Mouse (Mus musculus) neural tube, embryonic 14.5 days (tissue): ENCODE measurements around the gene Hsp90ab1. TPM values are rescaled to one million over a fixed set of nuclear protein-coding genes. Genes with fewer than 3 reads are reported as not detected.

Experiments
- ATAC-seq: fragments of 200-750 bp; cut with Nextera tagmentation; 2 replicates; pipeline ENCODE4 v1.8.0; 2017; ENCODE audit warnings: low read depth, mild to moderate bottlenecking, moderate TSS enrichment, moderate library complexity
- H3K27ac ChIP-seq: fragments of 300-500 bp; sonication (generic); 2 replicates; pipeline ENCODE4 v1.5.1; 2014; ENCODE audit warnings: low read depth, mild to moderate bottlenecking, control low read depth, low read length, moderate library complexity, mixed read lengths
- H3K27me3 ChIP-seq: fragments of 300-500 bp; sonication (generic); 2 replicates; pipeline ENCODE4 v1.6.1; 2014; ENCODE audit warnings: low read length; ENCODE audit not compliant: control insufficient read depth, insufficient read depth
- H3K36me3 ChIP-seq: fragments of 300-500 bp; sonication (generic); 2 replicates; pipeline ENCODE4 v1.6.1; 2014; ENCODE audit warnings: low read length, mixed read lengths; ENCODE audit not compliant: control insufficient read depth, insufficient read depth
- H3K4me1 ChIP-seq: fragments of 300-500 bp; sonication (generic); 2 replicates; pipeline ENCODE4 v1.6.1; 2014; ENCODE audit warnings: low read length; ENCODE audit not compliant: control insufficient read depth, insufficient read depth
- H3K4me2 ChIP-seq: fragments of 300-500 bp; sonication (generic); 2 replicates; pipeline ENCODE4 v1.6.1; 2014; ENCODE audit warnings: mild to moderate bottlenecking, low read depth, low read length, control low read depth
- H3K4me3 ChIP-seq: fragments of 300-500 bp; sonication (generic); 2 replicates; pipeline ENCODE4 v1.5.1; 2014; ENCODE audit warnings: low read depth, low read length, control low read depth, mixed read lengths
- H3K9ac ChIP-seq: fragments of 300-500 bp; sonication (generic); replicated peaks from 2 replicates; pipeline ENCODE4 v1.6.1; 2014; ENCODE audit warnings: low read depth, mild to moderate bottlenecking, control low read depth, low read length, mixed read lengths
- H3K9me3 ChIP-seq: fragments of 300-500 bp; sonication (generic); 2 replicates; pipeline ENCODE4 v1.6.1; 2016; ENCODE audit warnings: low read length; ENCODE audit not compliant: control insufficient read depth
- WGBS: fragments of 180-500 bp; shearing (Covaris S2); extraction: QIAGEN DNeasy Blood & Tissue Kit; methylation state at CpG from one replicate; pipeline ENCODE4 v1.1.7; 2014; 5-methylcytosine and 5-hydroxymethylcytosine counted together
- polyA plus RNA-seq: library from polyadenylated mRNA; unstranded; fragments of >200 nt; fragmentation: Nextera tagmentation; extraction: Ambion mirVana; gene quantifications from 2 replicates; pipeline ENCODE4 v1.2.1, GENCODE M21; 2014

The Hsp90ab1 gene
- polyA plus RNA-seq, 1 experiment from 2014 or later = 1,278 TPM

DNA sequence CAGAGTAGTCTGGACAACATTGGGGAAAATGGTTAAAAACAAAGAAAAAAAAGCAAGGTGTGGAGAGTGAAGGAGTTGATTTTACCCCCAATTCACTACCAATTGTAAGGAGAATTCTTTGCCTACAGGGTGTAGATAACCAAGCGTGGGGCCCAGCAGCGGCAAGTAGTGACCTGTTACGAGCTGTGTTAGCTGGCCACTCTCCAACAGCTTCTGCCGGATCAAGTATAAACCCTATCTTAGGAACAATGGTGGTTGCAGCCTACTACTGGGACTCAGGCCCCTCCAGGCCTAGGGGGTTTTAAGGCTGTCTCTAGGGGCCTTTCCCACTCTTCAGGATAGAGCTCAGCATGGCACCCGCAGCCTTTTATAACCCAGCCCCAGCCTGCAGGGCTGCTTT lies 5.2 kb upstream of the Hsp90ab1 start:
- Histone ChIP-seq H3K4me2 (no peak overlapping the region), H3K9ac (no peak overlapping the region), H3K4me3 (no peak overlapping the region), H3K36me3 (no peaks in the 10 kb centered on the region), H3K4me1 (peaks cover 10% of the 10 kb centered on the region; the same call in 1 of the 2 replicates), H3K9me3 (no peaks in the 10 kb centered on the region), H3K27ac (no peak overlapping the region), H3K27me3 (no peaks in the 10 kb centered on the region)
- no peak for ATAC-seq
- 63% methylated on average over 5 of the region's 5 CpGs for WGBS

DNA sequence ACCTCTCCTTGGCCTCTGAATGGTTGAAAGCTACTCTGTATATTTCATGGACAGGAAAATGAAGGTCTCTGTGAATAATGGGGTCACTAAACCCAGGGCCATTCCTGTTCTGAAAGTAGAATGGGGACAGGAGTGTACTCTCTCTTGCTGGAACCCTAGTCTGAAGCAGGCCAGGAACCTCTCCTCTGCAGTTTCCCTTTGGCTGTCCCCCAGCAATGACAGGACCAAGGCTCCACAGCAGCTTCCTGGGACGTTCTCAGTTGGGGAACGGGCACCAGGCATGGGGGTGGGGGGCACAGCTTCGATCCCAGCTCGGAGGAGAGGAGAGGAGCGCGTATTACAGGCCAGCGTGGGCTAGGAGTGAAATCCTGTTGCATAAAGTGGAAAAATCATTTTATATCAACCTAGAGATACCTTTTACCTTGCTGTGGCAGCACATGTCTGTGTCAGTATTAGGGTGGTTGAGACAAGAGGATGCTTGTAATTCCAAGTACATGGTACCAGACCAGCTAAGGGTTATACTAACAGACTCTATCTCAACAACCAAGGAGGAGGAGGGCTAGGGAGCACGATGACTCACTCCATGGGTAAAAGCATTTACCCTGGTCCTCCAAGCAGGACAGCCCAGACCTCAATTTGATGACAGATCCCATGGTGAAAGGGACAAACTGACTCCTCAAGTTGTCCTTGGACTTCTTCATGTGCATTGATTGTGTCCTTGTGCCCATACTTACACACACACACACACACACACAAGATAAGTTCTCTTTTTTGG lies 2.2 kb upstream of the Hsp90ab1 start:
- H3K9ac ChIP-seq = peak overlapping the region; percentile 98
- no peak for ATAC-seq
- H3K4me2 ChIP-seq = peak overlapping the region; percentile 92
- WGBS = 87% methylated on average over 8 of the region's 8 CpGs
- peaks cover 20% of the 10 kb centered on the region for H3K4me1 ChIP-seq
- H3K36me3 ChIP-seq = peaks cover 14% of the 10 kb centered on the region
- H3K9me3 ChIP-seq = no peaks in the 10 kb centered on the region
- no peak overlapping the region for H3K4me3 ChIP-seq
- H3K27me3 ChIP-seq = no peaks in the 10 kb centered on the region
- H3K27ac ChIP-seq = peak overlapping the region; percentile 99

DNA sequence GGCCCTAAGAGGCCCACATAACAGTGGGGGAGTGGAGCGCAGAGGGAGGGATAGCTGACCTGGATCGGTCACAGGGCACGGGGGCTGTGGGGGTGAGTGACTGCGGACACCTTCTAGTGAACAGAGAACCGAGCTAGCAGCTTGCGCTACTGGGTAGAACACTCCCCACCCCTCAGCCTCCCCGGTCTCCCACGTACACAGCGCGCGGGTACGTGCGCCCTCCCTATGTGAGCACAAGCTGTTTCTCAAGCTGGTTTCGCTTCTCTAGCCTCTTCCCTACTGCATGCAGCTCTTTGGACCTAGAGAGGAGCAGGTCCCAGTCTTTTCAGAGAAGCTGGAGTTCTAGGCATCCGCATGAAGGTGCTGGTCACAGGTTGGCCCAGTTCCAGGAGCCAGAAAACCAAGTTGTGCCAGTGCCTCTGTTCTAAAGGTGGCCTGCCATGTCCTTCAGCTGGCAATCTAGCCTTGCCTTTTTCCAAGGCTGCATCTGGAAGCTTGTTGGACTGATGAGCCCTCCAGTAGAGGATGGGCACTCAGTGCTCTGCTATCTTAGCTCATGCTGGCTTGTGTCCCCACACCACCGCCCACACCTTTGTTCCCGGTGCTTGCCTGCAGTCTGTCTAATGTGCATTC lies 1.2 kb upstream of the Hsp90ab1 start:
- Histone ChIP-seq H3K36me3 (peaks cover 25% of the 10 kb centered on the region), H3K27me3 (no peaks in the 10 kb centered on the region), H3K9ac (peak overlapping the region; percentile 98), H3K4me2 (peak overlapping the region; percentile 92), H3K27ac (peak overlapping the region; percentile 99), H3K9me3 (no peaks in the 10 kb centered on the region), H3K4me3 (peak overlapping the region; percentile 100), H3K4me1 (peaks cover 20% of the 10 kb centered on the region)
- under 1% methylated on average over 17 of the region's 17 CpGs for WGBS
- ATAC-seq = peak; percentile 67

DNA sequence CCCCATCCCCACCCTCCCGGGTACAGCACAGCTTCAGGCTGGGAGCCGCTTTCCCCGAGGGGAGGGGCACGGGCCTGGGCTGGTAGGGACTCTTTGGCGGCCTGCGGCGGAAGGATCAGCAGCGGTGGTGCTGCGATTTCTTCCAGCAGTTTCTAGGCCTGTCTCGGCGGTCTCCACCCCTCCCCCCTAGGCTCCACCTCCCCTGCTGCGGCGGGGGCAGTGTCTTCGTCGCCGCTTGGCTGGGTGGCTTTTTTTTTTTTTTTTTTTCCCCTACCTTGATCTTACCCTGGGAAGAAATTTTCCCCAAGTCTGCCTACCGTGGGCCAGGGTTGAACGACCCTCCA lies 681 bp upstream of the Hsp90ab1 start:
- peak overlapping the region; percentile 99 for H3K27ac ChIP-seq
- H3K27me3 ChIP-seq = no peaks in the 10 kb centered on the region
- WGBS = under 1% methylated on average over 18 of the region's 18 CpGs
- H3K9me3 ChIP-seq = no peaks in the 10 kb centered on the region
- peaks cover 30% of the 10 kb centered on the region for H3K36me3 ChIP-seq
- H3K4me1 ChIP-seq = peaks cover 20% of the 10 kb centered on the region
- H3K4me2 ChIP-seq = peak overlapping the region; percentile 92
- ATAC-seq = peak; percentile 69
- H3K9ac ChIP-seq = peak overlapping the region; percentile 98
- H3K4me3 ChIP-seq = peak overlapping the region; percentile 100

DNA sequence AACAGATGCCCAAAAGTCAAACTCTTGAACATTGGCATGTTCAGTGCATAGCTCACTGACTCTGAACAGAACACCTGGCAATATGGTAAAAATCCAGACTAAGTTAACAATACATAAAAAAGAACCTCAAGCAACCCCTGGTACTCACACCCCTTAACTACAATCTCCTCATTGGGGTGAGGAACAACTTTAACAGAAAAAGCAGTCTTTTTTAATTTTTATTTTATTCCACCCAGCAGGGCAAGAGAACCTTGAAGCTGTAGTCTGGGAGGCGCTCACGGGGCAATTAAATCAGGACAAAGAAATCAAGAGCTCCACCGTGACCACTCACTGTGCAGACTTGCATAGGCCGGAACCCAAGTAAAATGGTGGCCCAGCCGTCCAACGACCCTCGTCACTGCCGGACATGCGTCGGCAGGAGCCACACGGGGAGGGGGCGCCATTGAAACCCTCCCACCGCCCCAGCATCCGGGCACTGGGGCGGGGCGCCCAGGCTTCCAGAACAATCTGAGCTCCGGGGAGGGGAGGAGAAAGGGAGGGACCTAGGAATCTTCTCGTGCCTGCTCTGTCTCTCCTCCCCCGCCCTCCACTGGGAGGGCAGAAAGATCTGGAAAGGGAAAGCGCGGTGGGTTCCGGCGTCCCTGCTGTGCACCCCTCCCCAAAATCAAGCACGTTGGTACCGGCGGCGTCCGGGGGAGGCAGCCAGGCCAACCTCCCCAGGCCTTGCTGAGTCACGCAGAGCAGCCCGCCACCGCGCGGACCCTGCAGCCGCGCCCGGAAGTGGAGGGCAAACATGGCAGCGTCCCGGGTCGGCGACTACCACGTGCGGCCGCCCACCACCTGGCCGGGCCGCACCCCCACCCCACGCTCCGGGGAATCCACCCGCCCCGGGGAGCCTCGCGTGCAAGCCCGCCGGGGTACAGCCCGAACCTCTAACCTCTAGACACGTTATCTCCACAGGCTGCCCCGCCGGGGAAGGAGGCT lies 676 bp downstream of the Hsp90ab1 start:
- under 1% methylated on average over 55 of the region's 57 CpGs for WGBS
- H3K4me1 ChIP-seq = peaks cover 20% of the 10 kb centered on the region
- peak; percentile 48 for ATAC-seq

DNA sequence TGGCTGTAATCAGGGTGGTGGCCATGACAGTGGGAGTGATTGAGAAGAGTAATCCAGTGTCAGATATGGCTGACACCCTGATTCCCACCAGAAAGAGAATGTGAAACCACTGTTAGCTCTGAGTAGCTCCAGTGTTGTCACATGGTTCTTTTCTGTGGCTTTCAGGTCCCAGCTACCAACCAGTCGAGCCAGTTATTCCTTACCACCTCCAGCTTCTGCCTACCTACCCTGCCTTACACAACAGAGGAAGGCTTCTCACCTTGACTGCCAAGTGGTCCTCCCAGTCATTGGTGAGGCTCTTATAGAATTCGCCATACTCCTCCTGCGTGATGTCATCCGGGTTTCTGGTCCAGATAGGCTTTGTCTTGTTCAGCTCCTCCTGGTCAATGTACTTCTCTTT lies 3.1 kb downstream of the Hsp90ab1 start:
- H3K36me3 ChIP-seq = peaks cover 57% of the 10 kb centered on the region

More for the DNA sequence above, 676 bp downstream of the Hsp90ab1 start:
- peak overlapping the region; percentile 98 for H3K9ac ChIP-seq
- H3K9me3 ChIP-seq = no peaks in the 10 kb centered on the region
- peak overlapping the region; percentile 99 for H3K27ac ChIP-seq
- H3K4me3 ChIP-seq = peak overlapping the region; percentile 100
- H3K27me3 ChIP-seq = no peaks in the 10 kb centered on the region
- peak overlapping the region; percentile 92 for H3K4me2 ChIP-seq
- H3K36me3 ChIP-seq = peaks cover 43% of the 10 kb centered on the region

DNA sequence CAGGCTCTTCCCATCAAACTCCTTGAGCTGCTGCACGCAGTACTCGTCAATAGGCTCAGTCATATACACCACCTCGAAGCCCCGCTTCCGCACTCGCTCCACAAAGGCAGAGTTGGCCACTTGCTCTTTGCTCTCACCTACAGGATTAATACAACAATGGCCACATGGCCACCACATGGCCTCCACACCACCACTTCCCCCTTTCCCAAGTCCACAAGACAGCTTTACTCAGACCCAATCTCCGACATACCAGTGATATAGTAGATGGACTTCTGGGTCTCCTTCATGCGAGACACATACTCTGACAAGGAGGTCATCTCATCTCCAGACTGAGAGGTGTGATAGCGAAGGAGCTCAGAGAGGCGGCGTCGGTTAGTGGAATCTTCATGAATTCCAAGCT lies 4.1 kb downstream of the Hsp90ab1 start:
- Histone ChIP-seq H3K4me1 (peaks cover 17% of the 10 kb centered on the region), H3K9me3 (no peaks in the 10 kb centered on the region), H3K9ac (no peak overlapping the region), H3K36me3 (peaks cover 57% of the 10 kb centered on the region), H3K27ac (no peak overlapping the region), H3K4me2 (no peak overlapping the region), H3K4me3 (no peak overlapping the region), H3K27me3 (no peaks in the 10 kb centered on the region)
- ATAC-seq = no peak
- 87% methylated on average over 12 of the region's 12 CpGs for WGBS

More for the DNA sequence above, 3.1 kb downstream of the Hsp90ab1 start:
- H3K4me1 ChIP-seq = peaks cover 21% of the 10 kb centered on the region
- no peaks in the 10 kb centered on the region for H3K27me3 ChIP-seq
- no peak for ATAC-seq
- no peak overlapping the region for H3K27ac ChIP-seq
- no peak overlapping the region for H3K4me3 ChIP-seq
- H3K9ac ChIP-seq = no peak overlapping the region
- 83% methylated on average over 4 of the region's 4 CpGs for WGBS
- no peaks in the 10 kb centered on the region for H3K9me3 ChIP-seq
- no peak overlapping the region for H3K4me2 ChIP-seq

DNA sequence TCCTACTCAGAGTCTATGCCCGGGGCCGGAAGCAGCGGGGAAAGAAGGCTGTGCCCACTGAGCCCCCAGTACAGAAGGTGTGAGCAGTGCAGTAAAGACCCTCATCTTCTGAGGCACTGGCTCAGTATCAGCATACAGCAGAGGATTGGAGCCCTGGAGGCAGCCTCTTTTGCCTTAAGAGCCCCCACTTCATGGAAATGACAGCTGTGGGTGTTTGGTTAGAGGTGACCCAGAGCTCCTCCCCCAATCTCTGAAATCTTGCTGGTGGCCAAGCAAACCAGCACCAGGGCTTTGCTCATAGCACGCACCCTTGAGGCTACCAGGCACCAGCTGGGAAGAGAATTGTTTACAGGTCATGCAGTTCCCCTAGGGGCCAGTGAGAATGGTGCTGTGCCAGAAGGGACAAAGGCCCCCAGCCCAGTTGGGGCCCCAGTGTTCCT lies 5.9 kb downstream of the Hsp90ab1 start:
- 21% methylated on average over 4 of the region's 4 CpGs for WGBS
- no peak for ATAC-seq
- Histone ChIP-seq H3K27ac (no peak overlapping the region), H3K4me1 (peaks cover 17% of the 10 kb centered on the region), H3K4me3 (no peak overlapping the region), H3K9me3 (no peaks in the 10 kb centered on the region), H3K36me3 (peaks cover 57% of the 10 kb centered on the region), H3K27me3 (no peaks in the 10 kb centered on the region), H3K4me2 (no peak overlapping the region), H3K9ac (no peak overlapping the region; the same call in 1 of the 2 replicates)
